Mouse (Mus musculus): ENCODE measurements around the gene 4930502E18Rik.
"Not testable (repeated sequence)": the region's sequence is repeated elsewhere in the genome, so short reads cannot be mapped to it uniquely, and the experiment has no call there.

Gene 4930502E18Rik

GRCm38 (mm10) chrX:53724596-53724995, at the start of gene 4930502E18Rik:
4930502E18Rik (plus strand) TSS chrX:53724826.
- no peak for DNase-seq

GRCm38 (mm10) chrX:53676943-53677342, 47.7 kb upstream of the 4930502E18Rik start:
- DNase-seq = peak; percentile 53

GRCm38 (mm10) chrX:53682650-53683049, 42.0 kb upstream of the 4930502E18Rik start:
- not testable (repeated sequence) for DNase-seq

- not testable (repeated sequence) for DNase-seq
These were observed 40.0 kb upstream of the 4930502E18Rik start for GRCm38 (mm10) chrX:53684676-53685075.

GRCm38 (mm10) chrX:53692065-53692464, 32.6 kb upstream of the 4930502E18Rik start:
- no peak for DNase-seq

- no peak for DNase-seq
These were observed 31.5 kb upstream of the 4930502E18Rik start for GRCm38 (mm10) chrX:53693141-53693540.

GRCm38 (mm10) chrX:53694008-53694777, 30.4 kb upstream of the 4930502E18Rik start:
- DNase-seq = no peak

- DNase-seq = peak; percentile 10
These were observed 25.4 kb upstream of the 4930502E18Rik start for GRCm38 (mm10) chrX:53699225-53699624.

- no peak for DNase-seq
These were observed 22.0 kb upstream of the 4930502E18Rik start for GRCm38 (mm10) chrX:53702673-53703072.

- DNase-seq = no peak
These were observed 8.7 kb upstream of the 4930502E18Rik start for GRCm38 (mm10) chrX:53715942-53716322.

GRCm38 (mm10) chrX:53716323-53717182, 8.1 kb upstream of the 4930502E18Rik start:
- peak; percentile 55 for DNase-seq

- no peak for DNase-seq
These were observed 4.3 kb downstream of the 4930502E18Rik start for GRCm38 (mm10) chrX:53728967-53729366.

GRCm38 (mm10) chrX:53752851-53753250, 28.2 kb downstream of the 4930502E18Rik start:
- no peak for DNase-seq

- DNase-seq = no peak
These were observed 33.1 kb downstream of the 4930502E18Rik start, which contains the start of gene 1700013H16Rik for GRCm38 (mm10) chrX:53757736-53758135. 1700013H16Rik (minus strand) TSS chrX:53757831.

GRCm38 (mm10) chrX:53776276-53776675, 51.6 kb downstream of the 4930502E18Rik start, which contains the start of gene Zfp36l3:
Zfp36l3 (minus strand) TSS chrX:53776394.
- no peak for DNase-seq
